Mouse (Mus musculus): ENCODE data around the gene Aoc1. TPM values are rescaled to one million over a fixed set of nuclear protein-coding genes. Genes with fewer than 3 reads are reported as not detected.

Aoc1 gene
- not detected in 2 replicates for polyA plus RNA-seq (2015; fragmentation: Nextera tagmentation; extraction: Ambion mirVana)

DNA sequence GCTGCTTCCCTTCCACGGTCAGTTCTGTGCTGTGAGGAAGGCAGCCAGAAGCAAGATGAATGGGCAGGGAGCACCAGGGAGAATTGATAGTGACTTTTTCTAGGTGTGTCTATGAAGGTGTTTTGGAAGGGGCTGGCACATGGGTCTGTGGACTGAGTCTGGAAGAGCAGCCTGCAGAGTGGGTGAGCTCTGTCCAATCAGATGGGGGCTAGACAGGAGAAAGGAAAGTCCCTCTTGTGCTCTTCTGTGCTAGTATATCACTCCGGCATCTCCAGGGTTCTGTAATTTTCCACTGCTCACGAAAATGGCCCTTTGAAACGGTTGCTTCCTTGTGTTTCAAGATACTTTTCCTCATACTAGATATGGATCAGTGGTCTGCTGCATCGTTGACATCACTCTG is at the start of gene Aoc1:
Gene Aoc1, plus strand, starts transcription at position 301 of the 400 bp plus-strand sequence.
- 54% methylated on average over 5 of the region's 5 CpGs for WGBS (ENCODE audit: insufficient replicate concordance)
- no peaks in the 10 kb centered on the region for H3K4me1 ChIP-seq (replicated peaks)
- H3K36me3 ChIP-seq (replicated peaks) = no peaks in the 10 kb centered on the region
- no peak within 1 kb of the TSS for H3K9ac ChIP-seq
- H3K4me2 ChIP-seq = no peak within 1 kb of the TSS
- H3K27ac ChIP-seq (replicated peaks) = no peak within 1 kb of the TSS
- H3K27me3 ChIP-seq = no peaks in the 10 kb centered on the region
- H3K9me3 ChIP-seq (replicated peaks) = no peaks in the 10 kb centered on the region
- no peak within 1 kb of the TSS for H3K4me3 ChIP-seq (replicated peaks)
- no peak for ATAC-seq (ENCODE audit: insufficient read depth)

DNA sequence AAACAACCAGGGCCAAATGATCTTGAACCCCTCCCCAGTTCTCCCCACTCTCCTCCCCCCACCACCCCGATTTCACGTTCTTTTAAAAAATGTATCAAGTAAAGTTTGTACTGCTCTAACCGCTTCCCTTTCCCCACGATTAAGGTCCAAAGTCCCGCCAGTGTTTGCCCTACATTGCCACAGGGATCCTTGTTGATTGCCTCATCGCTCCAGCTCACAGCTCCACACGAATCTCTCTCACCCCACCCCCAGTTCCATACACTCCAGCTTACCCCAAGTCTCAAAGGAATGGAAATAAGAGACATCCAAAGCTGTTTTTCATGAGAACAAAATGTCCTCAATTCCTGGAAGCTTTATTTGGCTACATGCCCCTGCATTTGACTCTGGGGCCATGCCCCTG is 47.7 kb upstream of the Aoc1 start:
- H3K27ac ChIP-seq (replicated peaks) = peak overlapping the region; percentile 34; the same call in 1 of the 2 replicates
- H3K27me3 ChIP-seq = no peaks in the 10 kb centered on the region
- H3K36me3 ChIP-seq (replicated peaks) = no peaks in the 10 kb centered on the region
- H3K4me1 ChIP-seq (replicated peaks) = peaks cover 15% of the 10 kb centered on the region
- H3K4me2 ChIP-seq = no peak overlapping the region
- WGBS (ENCODE audit: insufficient replicate concordance) = 41% methylated on average over 7 of the region's 7 CpGs
- H3K9me3 ChIP-seq (replicated peaks) = no peaks in the 10 kb centered on the region
- no peak overlapping the region for H3K9ac ChIP-seq
- ATAC-seq (ENCODE audit: insufficient read depth) = peak; percentile 78
- no peak overlapping the region for H3K4me3 ChIP-seq (replicated peaks)

DNA sequence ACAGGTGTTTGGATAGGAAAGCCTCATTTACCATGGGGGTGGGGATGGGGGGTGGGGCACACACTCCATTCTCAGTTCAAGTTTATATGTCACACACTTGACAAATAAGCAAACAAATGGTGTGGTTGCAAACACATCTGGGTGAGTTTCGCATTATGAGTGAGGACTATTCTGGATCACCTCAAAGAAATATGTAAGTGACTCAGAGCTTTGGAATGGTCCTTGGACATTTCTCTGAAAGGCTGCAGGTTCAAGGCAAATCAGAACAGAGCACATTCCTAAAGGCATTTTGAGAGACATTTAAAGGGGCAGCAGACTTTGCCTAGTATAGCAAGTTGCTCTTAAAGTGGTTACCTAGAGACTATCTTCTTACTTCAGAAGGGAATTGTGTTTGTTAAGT is 43.7 kb upstream of the Aoc1 start:
- Histone ChIP-seq H3K9ac (no peak overlapping the region), H3K9me3 (replicated peaks) (no peaks in the 10 kb centered on the region), H3K4me2 (no peak overlapping the region), H3K27me3 (no peaks in the 10 kb centered on the region), H3K36me3 (replicated peaks) (peaks cover 13% of the 10 kb centered on the region), H3K4me1 (replicated peaks) (peaks cover 23% of the 10 kb centered on the region), H3K27ac (replicated peaks) (no peak overlapping the region), H3K4me3 (replicated peaks) (no peak overlapping the region)
- WGBS (ENCODE audit: insufficient replicate concordance) = 64% methylated on average over 1 of the region's 1 CpGs
- ATAC-seq (ENCODE audit: insufficient read depth) = no peak

DNA sequence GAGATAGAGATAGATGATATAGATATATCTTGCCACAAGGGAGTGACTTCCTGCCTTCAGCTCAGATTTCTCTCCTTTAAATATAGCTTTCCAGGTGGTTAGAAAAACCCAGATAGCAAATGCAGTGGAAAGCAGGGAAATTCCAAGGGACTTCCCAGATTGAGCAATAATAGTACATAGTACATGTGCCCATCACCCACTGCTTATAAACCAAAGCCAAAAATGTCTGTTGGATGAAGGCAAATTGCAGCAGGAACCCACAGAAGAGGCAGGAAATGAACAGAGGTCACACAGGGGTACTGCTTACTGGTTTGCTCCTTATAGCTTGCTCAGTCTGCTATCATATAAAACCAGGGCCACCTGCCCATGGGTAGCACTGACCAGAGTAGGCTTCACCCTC is 43.0 kb upstream of the Aoc1 start:
- H3K27me3 ChIP-seq = no peaks in the 10 kb centered on the region
- H3K4me1 ChIP-seq (replicated peaks) = peaks cover 23% of the 10 kb centered on the region
- peaks cover 19% of the 10 kb centered on the region for H3K36me3 ChIP-seq (replicated peaks)
- ATAC-seq (ENCODE audit: insufficient read depth) = 0 out of 2 replicates have a peak, but pooled peaks have one; percentile 10
- no peaks in the 10 kb centered on the region for H3K9me3 ChIP-seq (replicated peaks)
- no peak overlapping the region for H3K4me2 ChIP-seq
- peak overlapping the region; percentile 60; the same call in 1 of the 2 replicates for H3K27ac ChIP-seq (replicated peaks)
- H3K4me3 ChIP-seq (replicated peaks) = no peak overlapping the region
- no peak overlapping the region for H3K9ac ChIP-seq

DNA sequence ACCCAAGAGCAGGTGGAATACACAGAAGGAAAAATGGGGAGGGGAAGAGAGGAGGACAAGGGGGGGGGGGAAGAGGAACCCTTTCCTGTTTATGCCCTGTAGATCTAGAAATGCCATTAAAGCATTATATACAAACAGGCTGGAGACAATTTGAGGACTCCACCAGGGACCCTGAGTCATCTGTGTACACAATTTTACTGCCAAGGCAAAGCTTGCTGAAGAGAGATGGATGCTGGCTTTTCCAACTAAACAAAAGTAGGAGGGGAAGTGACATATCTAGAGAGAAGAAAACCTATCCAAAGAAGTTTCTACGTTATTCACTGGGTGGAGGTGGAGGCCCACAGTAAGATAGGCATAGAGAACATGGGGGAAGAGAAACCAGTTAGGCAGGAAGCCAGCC is 42.5 kb upstream of the Aoc1 start:
- H3K4me2 ChIP-seq = no peak overlapping the region
- H3K27me3 ChIP-seq = no peaks in the 10 kb centered on the region
- WGBS (ENCODE audit: insufficient replicate concordance) = 22% methylated on average over 1 of the region's 1 CpGs
- H3K9ac ChIP-seq = no peak overlapping the region
- H3K4me3 ChIP-seq (replicated peaks) = no peak overlapping the region
- no peak for ATAC-seq (ENCODE audit: insufficient read depth)
- H3K27ac ChIP-seq (replicated peaks) = peak overlapping the region; percentile 60; the same call in 1 of the 2 replicates
- peaks cover 25% of the 10 kb centered on the region for H3K36me3 ChIP-seq (replicated peaks)
- peaks cover 23% of the 10 kb centered on the region for H3K4me1 ChIP-seq (replicated peaks)
- no peaks in the 10 kb centered on the region for H3K9me3 ChIP-seq (replicated peaks)

DNA sequence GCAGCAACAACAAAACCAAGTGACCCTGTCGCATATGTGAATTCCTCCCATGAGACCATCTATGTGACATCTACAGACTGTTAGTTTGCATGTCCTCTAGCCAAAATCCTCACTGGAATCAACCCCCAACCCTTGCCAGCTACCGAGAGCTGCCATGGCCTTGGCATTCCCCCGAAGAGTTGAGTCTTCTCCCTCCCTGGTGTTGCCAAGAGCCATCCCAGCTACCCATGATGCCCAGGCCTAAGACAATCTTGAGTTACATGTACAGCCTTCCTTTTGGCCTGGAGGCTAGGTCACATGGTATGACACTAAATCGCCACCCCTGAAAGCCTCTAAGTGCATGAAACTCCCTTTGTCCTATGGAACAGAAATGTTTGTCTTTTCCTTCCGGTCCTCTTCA is 41.6 kb upstream of the Aoc1 start:
- no peak overlapping the region for H3K4me2 ChIP-seq
- WGBS (ENCODE audit: insufficient replicate concordance) = 72% methylated on average over 5 of the region's 5 CpGs
- peaks cover 23% of the 10 kb centered on the region for H3K4me1 ChIP-seq (replicated peaks)
- peaks cover 26% of the 10 kb centered on the region for H3K36me3 ChIP-seq (replicated peaks)
- H3K4me3 ChIP-seq (replicated peaks) = no peak overlapping the region
- no peak overlapping the region for H3K9ac ChIP-seq
- no peak overlapping the region for H3K27ac ChIP-seq (replicated peaks)
- no peaks in the 10 kb centered on the region for H3K27me3 ChIP-seq
- H3K9me3 ChIP-seq (replicated peaks) = no peaks in the 10 kb centered on the region
- no peak for ATAC-seq (ENCODE audit: insufficient read depth)

DNA sequence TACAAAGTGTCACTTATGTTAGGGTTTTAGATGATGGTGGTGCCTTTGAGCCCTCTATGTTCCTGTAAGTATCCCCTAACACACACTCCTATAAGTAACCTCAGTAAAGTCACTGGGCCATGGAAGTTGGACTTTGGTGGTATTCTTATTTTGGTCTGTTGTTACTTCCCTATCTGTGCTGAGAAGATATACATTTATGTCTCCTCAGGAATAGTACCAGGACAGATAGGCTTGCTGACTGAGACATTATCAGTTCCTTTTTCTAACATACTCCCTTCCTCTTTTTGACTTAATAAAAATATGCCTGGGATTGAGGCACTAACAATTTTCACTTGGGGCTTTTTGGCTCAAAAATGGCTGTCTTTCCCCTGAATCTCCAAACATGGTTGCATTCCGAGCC is 40.3 kb upstream of the Aoc1 start:
- Histone ChIP-seq H3K4me1 (replicated peaks) (peaks cover 23% of the 10 kb centered on the region), H3K4me2 (no peak overlapping the region), H3K4me3 (replicated peaks) (no peak overlapping the region), H3K27ac (replicated peaks) (no peak overlapping the region), H3K9me3 (replicated peaks) (no peaks in the 10 kb centered on the region), H3K36me3 (replicated peaks) (peaks cover 26% of the 10 kb centered on the region), H3K9ac (no peak overlapping the region), H3K27me3 (no peaks in the 10 kb centered on the region)
- ATAC-seq (ENCODE audit: insufficient read depth) = no peak
- WGBS (ENCODE audit: insufficient replicate concordance) = 46% methylated on average over 1 of the region's 1 CpGs

DNA sequence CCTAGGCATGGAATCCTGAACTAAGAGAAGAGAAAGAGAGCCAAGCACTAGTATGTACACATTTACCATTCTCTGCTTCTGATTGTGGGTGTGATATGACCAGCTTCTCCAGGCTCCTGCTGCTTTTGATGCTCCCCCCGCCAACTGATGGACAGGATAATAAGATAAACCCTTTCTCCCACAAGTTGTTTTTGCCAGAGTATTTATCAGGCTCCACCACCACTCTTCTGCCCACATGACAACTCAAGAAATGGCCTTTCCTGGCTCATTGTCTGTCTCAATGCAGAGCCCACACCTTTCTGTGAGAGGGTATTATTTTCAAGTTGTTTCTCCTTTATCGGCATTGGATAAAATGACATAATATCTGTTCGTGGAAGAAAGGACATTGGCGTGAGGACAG is 39.2 kb upstream of the Aoc1 start:
- Histone ChIP-seq H3K36me3 (replicated peaks) (peaks cover 26% of the 10 kb centered on the region), H3K9ac (no peak overlapping the region), H3K4me2 (no peak overlapping the region), H3K9me3 (replicated peaks) (no peaks in the 10 kb centered on the region), H3K4me1 (replicated peaks) (peaks cover 21% of the 10 kb centered on the region), H3K27ac (replicated peaks) (no peak overlapping the region), H3K27me3 (no peaks in the 10 kb centered on the region), H3K4me3 (replicated peaks) (no peak overlapping the region)
- ATAC-seq (ENCODE audit: insufficient read depth) = no peak
- 57% methylated on average over 4 of the region's 4 CpGs for WGBS (ENCODE audit: insufficient replicate concordance)

DNA sequence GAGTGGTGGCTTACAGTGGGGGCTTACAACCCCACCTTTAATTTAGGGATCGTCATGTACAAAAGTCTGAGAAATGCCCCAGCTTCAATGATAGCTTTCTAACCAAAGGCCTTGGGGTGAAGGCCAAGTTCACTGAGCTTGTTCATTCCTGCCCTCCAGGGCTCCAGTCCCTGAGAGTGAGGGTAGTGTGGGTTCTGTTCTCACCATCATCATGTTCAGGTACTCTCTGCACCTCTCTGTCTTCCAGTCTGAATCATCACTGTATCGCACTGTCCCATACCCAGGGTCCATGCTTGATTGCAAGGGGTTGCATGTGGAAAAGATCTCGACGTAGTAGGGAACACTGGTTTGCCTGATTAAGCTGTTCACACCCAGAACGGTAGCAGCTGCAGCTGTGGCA is 37.5 kb upstream of the Aoc1 start:
- Histone ChIP-seq H3K9ac (no peak overlapping the region), H3K4me1 (replicated peaks) (peaks cover 16% of the 10 kb centered on the region), H3K36me3 (replicated peaks) (peaks cover 26% of the 10 kb centered on the region), H3K9me3 (replicated peaks) (no peaks in the 10 kb centered on the region), H3K4me3 (replicated peaks) (no peak overlapping the region), H3K27me3 (no peaks in the 10 kb centered on the region), H3K4me2 (no peak overlapping the region), H3K27ac (replicated peaks) (no peak overlapping the region)
- WGBS (ENCODE audit: insufficient replicate concordance) = 55% methylated on average over 5 of the region's 5 CpGs
- ATAC-seq (ENCODE audit: insufficient read depth) = no peak

DNA sequence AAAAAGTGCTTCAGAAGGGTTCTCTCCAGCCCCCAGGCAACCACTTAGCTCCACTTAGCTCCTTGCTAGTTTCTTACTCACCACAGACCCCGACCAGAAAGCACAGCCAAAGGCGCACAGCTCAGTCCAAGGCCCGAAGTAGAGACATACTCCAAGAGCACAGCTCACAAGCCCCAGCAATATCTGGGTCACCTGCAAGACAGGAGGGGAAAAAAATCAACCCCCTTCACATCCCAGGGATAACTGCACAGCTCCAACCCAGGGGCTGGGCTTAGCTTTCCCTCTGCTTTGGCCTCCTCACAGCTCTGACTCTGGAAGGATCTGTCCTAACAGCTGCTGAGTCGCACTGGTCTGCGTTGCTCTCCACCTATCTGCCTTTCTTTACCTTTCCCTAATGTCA is 36.5 kb upstream of the Aoc1 start:
- Histone ChIP-seq H3K27ac (replicated peaks) (no peak overlapping the region), H3K9ac (no peak overlapping the region), H3K27me3 (no peaks in the 10 kb centered on the region), H3K4me2 (no peak overlapping the region), H3K4me3 (replicated peaks) (no peak overlapping the region), H3K4me1 (replicated peaks) (peaks cover 11% of the 10 kb centered on the region; the same call in 1 of the 2 replicates), H3K9me3 (replicated peaks) (no peaks in the 10 kb centered on the region), H3K36me3 (replicated peaks) (peaks cover 26% of the 10 kb centered on the region)
- 77% methylated on average over 5 of the region's 5 CpGs for WGBS (ENCODE audit: insufficient replicate concordance)
- ATAC-seq (ENCODE audit: insufficient read depth) = no peak

DNA sequence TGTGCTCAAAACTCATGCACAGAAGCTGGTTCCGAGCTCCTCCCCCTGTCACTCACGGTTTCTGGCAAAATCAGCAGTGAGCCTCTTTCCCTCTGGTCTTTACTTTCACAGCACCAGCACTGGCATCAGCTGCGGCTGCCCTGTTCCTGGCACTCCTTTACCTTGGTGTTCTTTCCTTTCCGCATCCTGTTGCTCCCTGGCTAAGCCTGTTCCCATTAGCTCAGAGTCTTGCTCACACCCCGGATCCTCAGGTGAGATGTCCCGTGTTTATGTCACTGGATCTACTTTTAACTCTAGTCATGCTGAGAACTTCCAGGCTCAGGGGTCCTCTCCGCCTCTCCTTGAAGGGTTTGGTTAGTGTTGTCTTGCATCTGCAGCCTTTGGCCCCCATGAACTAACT is 35.2 kb upstream of the Aoc1 start:
- peaks cover 10% of the 10 kb centered on the region; the same call in 1 of the 2 replicates for H3K4me1 ChIP-seq (replicated peaks)
- no peaks in the 10 kb centered on the region for H3K9me3 ChIP-seq (replicated peaks)
- no peak overlapping the region for H3K27ac ChIP-seq (replicated peaks)
- ATAC-seq (ENCODE audit: insufficient read depth) = no peak
- H3K9ac ChIP-seq = no peak overlapping the region
- no peak overlapping the region for H3K4me2 ChIP-seq
- no peaks in the 10 kb centered on the region for H3K27me3 ChIP-seq
- 65% methylated on average over 7 of the region's 7 CpGs for WGBS (ENCODE audit: insufficient replicate concordance)
- peaks cover 26% of the 10 kb centered on the region for H3K36me3 ChIP-seq (replicated peaks)
- H3K4me3 ChIP-seq (replicated peaks) = no peak overlapping the region

DNA sequence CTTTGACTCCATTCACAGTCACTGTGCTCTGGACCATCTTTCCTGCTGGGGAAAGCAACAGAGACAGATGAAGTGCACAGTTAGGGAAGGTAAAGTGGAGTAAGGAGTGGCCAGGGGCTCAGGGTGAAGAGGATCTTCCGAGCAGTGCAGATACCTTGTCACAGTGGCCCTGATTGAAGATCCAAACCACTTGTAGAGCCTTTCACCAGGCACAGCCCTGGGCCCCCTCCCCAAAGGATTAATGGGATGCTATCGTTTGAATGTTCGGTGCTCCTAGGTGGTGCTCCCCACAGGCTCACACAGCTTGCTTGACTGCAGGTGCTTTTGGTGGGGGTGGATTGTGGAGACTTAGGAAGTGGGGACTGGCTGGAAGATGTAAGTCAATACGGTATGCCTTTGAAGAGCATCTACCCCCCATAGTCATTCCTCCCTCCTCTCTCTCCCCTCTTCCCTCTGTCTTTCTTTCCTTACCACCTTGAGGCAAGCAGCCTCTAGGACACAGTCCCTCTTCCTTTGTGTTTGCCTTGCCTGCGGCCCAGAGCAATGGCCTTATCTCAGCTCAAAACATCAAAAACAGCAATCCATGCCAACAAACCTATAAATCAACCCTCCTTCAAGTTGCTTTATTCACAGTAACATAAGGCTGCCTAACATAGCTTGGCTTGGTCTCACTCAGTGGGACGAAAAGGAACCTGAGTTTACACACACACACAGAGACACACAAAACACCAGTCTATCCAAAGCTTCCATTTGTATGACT is 34.2 kb upstream of the Aoc1 start:
- peaks cover 10% of the 10 kb centered on the region; the same call in 1 of the 2 replicates for H3K4me1 ChIP-seq (replicated peaks)
- no peaks in the 10 kb centered on the region for H3K27me3 ChIP-seq
- no peaks in the 10 kb centered on the region for H3K9me3 ChIP-seq (replicated peaks)
- 57% methylated on average over 6 of the region's 6 CpGs for WGBS (ENCODE audit: insufficient replicate concordance)
- H3K27ac ChIP-seq (replicated peaks) = no peak overlapping the region
- peaks cover 18% of the 10 kb centered on the region for H3K36me3 ChIP-seq (replicated peaks)
- peak overlapping the region; percentile 55 for H3K4me2 ChIP-seq
- no peak overlapping the region for H3K4me3 ChIP-seq (replicated peaks)
- ATAC-seq (ENCODE audit: insufficient read depth) = no peak
- H3K9ac ChIP-seq = no peak overlapping the region
